Mouse (Mus musculus) mouse trophoblast stem cell (cell line): ENCODE results near the gene Tmem253.

Experiments
- in situ Hi-C, 2 experiments: fragments of 300-500 bp; cut with MseI, MboI; formaldehyde crosslinking; loops; 2 replicates in 1 of 2; 3 replicates in 1 of 2; pipeline ENCODE4 v1.15.1; 2025

Tmem253 gene

GRCm38 (mm10) chr14:52015445-52016100, at the start of gene Tmem253:
TSS of gene Tmem253 (plus strand) at chr14:52015658.
- in situ Hi-C loops: no loop called here

GRCm38 (mm10) chr14:51967400-51967799, 48.1 kb upstream of the Tmem253 start:
- in situ Hi-C loops: no loop called here

GRCm38 (mm10) chr14:51979252-51979651, 36.2 kb upstream of the Tmem253 start:
- in situ Hi-C loops: no loop called here

GRCm38 (mm10) chr14:51983251-51983650, 32.2 kb upstream of the Tmem253 start:
- in situ Hi-C loops: no loop called here

GRCm38 (mm10) chr14:51983855-51984246, 31.6 kb upstream of the Tmem253 start:
- in situ Hi-C loops: no loop called here

- in situ Hi-C loops: no loop called here
Measured at GRCm38 (mm10) chr14:51984247-51985231, 30.9 kb upstream of the Tmem253 start, which contains the start of gene Arhgef40. TSS of gene Arhgef40 (plus strand) at chr14:51984719.

GRCm38 (mm10) chr14:51985301-51986152, 29.9 kb upstream of the Tmem253 start:
- in situ Hi-C loops: no loop called here

- in situ Hi-C loops: no loop called here
Measured at GRCm38 (mm10) chr14:51986153-51986505, 29.3 kb upstream of the Tmem253 start.

GRCm38 (mm10) chr14:51987177-51987576, 28.3 kb upstream of the Tmem253 start:
- in situ Hi-C loops: no loop called here

- in situ Hi-C loops: no loop called here
Measured at GRCm38 (mm10) chr14:51988731-51989130, 26.7 kb upstream of the Tmem253 start.

GRCm38 (mm10) chr14:51989461-51989970, 25.9 kb upstream of the Tmem253 start:
- in situ Hi-C loops: no loop called here

- in situ Hi-C loops: no loop called here
Measured at GRCm38 (mm10) chr14:51994453-51994852, 21.0 kb upstream of the Tmem253 start.

GRCm38 (mm10) chr14:51995219-51995871, 20.1 kb upstream of the Tmem253 start:
- in situ Hi-C loops: no loop called here

GRCm38 (mm10) chr14:51996231-51996841, 19.1 kb upstream of the Tmem253 start:
- in situ Hi-C loops: no loop called here

- in situ Hi-C loops: no loop called here
Measured at GRCm38 (mm10) chr14:51996866-51997265, 18.6 kb upstream of the Tmem253 start.

- in situ Hi-C loops: no loop called here
Measured at GRCm38 (mm10) chr14:51997483-51997882, 18.0 kb upstream of the Tmem253 start.

GRCm38 (mm10) chr14:52003981-52004495, 11.4 kb upstream of the Tmem253 start:
- in situ Hi-C loops: loop anchor here (5.0 to 10.0 kb wide), 2 partner anchors 92 to 99 kb away; partner anchors contain the start of gene Ndrg2 (in 1 of the 2)

GRCm38 (mm10) chr14:52005141-52005540, 10.3 kb upstream of the Tmem253 start:
- in situ Hi-C loops: loop anchor here in 1 of 2 experiments (10.0 kb wide), 1 partner anchor 100 kb away; no protein-coding TSS in a partner anchor

GRCm38 (mm10) chr14:52005616-52006015, 9.8 kb upstream of the Tmem253 start:
- in situ Hi-C loops: loop anchor here in 1 of 2 experiments (10.0 kb wide), 1 partner anchor 101 kb away; no protein-coding TSS in a partner anchor

GRCm38 (mm10) chr14:52006241-52006640, 9.2 kb upstream of the Tmem253 start:
- in situ Hi-C loops: loop anchor here in 1 of 2 experiments (10.0 kb wide), 1 partner anchor 101 kb away; no protein-coding TSS in a partner anchor
